Mouse (Mus musculus) kidney, postnatal 14 days (tissue): ENCODE measurements at regions not wholly inside any gene's neighbourhood (a gene's known extent, or its start where the extent isn't known, plus 50 kb on each side); places are given as distances from the start of the nearest gene placed in this dataset.

ENCODE experiments used
- DNase-seq: peaks from one replicate; pipeline ENCODE4 v3.0.0; 2022; ENCODE audit warnings: mixed read lengths

DNA sequence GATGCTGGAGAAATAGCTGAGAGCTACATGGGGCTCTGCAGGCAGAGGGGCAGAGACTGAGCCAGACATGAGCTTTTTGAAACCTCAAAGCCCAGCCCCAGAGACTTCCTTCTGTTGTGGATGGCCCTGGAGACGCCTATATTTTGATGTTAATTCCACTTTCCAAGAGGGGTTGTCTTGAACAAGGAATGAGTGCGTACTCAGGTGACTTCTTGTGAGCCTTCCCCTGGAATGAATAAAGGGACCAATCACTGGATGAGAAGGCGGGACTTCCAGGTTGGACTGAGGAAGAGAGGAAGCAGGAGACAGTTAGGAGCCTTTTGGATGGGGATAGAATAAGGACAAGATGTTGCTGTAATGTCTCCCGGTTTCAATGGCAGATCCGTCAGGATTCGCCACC lies 76.3 kb upstream of the Spred2 start:
- DNase-seq = no peak

DNA sequence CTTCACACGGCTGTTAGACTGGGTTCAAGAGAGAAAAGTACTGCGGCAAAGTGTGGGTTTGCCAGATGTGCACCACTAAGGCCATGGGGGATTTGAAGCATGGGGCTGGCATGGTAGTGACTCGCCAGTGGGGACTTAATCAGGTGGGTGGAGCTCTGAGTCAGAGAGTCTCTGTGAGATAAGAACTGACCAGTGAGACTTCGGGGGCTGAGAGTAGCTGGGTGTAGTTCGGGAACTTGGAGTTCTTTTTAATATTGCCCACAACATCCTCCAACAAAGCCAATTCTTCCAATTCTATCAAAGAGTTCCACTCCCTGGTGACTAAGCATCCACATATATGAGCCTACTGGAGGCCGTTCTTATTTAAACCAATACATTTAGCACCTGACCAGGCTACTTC lies 75.8 kb upstream of the Spred2 start:
- no peak for DNase-seq

DNA sequence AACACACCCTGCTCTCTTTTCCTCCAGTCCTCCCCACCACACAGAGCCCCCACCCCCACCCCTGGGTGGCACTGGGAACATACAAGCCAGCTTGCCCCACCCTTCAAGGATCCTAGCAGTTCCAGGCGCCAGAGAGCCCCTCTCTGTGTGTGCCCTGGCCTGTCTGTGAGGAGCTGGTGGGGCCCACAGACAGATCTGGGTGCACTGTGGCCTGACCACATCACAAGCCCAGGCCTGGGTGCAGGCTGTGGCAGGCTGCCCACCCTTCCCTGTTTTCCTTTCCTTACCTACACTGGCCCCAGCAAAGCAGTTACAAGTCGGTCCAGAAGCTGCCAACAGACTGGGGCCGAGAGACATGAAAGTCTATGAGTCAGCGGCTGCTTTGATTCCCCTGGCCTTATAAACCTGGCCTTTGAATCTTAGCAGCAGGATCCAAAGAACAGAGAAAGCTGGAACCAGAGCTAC lies 74.8 kb upstream of the Spred2 start:
- DNase-seq = no peak

- no peak for DNase-seq
These were observed 74.2 kb upstream of the Spred2 start for GRCm38 (mm10) chr11:19849844-19850420.

- DNase-seq = no peak
These were observed 73.1 kb upstream of the Spred2 start for GRCm38 (mm10) chr11:19851022-19851615.

DNA sequence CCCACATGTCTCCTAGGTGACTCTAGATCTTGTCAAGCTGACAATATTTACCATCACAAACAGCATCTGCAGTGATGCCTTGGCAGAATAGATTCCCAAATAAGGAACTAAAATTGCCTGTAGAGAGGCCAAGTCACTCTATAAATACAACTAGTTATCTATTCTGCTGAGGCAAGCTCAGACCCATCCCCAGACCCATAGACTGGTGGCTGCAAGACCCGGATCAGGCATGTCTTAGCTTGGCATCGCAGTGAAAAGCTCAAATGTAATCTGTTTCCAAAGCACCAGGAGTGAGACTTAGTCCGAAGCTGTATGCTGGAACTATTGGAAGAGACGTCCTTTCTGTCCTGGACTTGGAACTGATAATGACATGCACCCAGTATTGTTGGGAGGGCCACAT lies 62.6 kb upstream of the Spred2 start:
- no peak for DNase-seq

DNA sequence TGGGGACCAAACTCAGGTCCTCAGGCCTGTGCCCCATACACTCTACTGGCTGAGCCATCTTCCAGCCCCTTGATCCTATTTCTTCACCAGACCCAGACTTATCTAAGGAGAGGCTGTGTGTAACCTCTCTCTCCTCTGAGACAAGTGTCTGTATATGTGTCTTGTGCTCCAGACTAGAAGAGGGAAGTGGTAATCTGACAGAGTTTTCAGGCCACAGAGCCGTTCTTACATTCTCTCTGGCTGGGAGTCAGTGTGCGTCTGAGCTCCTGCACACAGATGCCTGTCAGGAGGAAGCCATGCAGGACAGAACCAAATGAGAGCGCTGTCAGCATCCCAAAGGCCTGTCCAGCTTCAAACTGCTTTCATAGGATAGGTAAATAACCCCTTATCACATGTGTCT lies 60.8 kb upstream of the Spred2 start:
- DNase-seq = no peak

GRCm38 (mm10) chr11:19866262-19866661 lies 57.9 kb upstream of the Spred2 start:
- no peak for DNase-seq

GRCm38 (mm10) chr11:19869671-19870070 lies 54.5 kb upstream of the Spred2 start:
- no peak for DNase-seq

DNA sequence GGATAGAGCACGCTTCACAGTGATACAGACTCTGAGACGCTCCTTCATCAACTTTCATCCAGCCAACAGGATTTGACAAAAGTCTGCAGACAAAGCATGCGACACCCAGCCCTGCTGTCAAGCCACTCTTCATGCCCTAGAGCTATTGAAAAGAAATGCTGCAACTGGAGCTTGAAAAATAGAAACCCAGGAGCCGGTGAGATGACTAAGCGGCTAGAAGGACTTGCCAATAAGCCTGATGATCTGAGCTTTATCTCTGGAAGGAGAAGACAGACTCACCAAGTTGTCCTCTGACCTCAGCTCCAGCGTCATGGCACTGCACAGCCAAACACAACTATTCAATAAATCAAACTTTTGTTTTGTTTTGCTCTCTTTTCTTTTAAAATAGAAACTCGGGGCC lies 54.0 kb upstream of the Spred2 start:
- DNase-seq = no peak

DNA sequence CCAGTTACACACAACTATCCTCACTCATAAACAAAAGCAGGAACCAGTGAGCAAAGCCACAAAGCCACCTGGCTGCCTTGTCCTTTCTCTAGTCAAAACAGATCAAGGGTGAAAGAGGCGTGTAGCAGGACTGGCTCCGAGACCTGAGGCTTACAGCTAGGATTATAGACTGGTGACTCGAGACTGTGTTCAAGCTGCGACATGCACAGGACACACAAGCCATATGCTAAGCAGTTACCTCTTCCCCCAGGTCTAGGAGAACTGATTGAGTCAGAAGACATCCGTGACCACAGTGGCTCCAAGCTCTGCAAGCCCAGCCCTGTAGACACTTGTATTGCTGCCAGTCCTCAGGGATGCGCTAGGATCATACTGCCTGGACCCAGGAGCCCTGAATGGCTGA lies 50.4 kb upstream of the Spred2 start:
- DNase-seq = no peak
